Mouse (Mus musculus): Measurements from ENCODE around the gene Rufy4.
A peak's percentile ranks its signal among the peaks of the same experiment; 100 is the strongest.

- TF ChIP-seq CTCF (IDR thresholded peaks at IDR 0.05; ENCODE audit: control insufficient read depth, insufficient read depth, low read length) (peak; percentile 20; the same call in 1 of the 2 replicates), POLR2A (IDR thresholded peaks at IDR 0.05; ENCODE audit: borderline replicate concordance, control insufficient read depth, low read depth, low read length) (no peak)
Observed at GRCm38 (mm10) chr1:74183006-74183405, 57.7 kb downstream of the Rufy4 start.
